Mouse (Mus musculus): ENCODE measurements at regions not wholly inside any gene's neighbourhood (a gene's known extent, or its start where the extent isn't known, plus 50 kb on each side); places are given as distances from the start of the nearest gene placed in this dataset.

GRCm38 (mm10) chr16:95802641-95803040 lies 100.8 kb downstream of the Ets2 start:
- no peaks in the 10 kb centered on the region for H3K4me1 ChIP-seq (replicated peaks; ENCODE audit: control insufficient read depth, insufficient read depth, low read length)
- H3K4me2 ChIP-seq (replicated peaks; ENCODE audit: low read depth) = no peak overlapping the region
- no peak for TF ChIP-seq CTCF (IDR thresholded peaks at IDR 0.05; ENCODE audit: low read depth)
- no peak overlapping the region for H3K27ac ChIP-seq (ENCODE audit: low read depth, low read length)
- no peak overlapping the region for H3K9ac ChIP-seq (ENCODE audit: low read depth, low read length)
- no peaks in the 10 kb centered on the region for H3K27me3 ChIP-seq (replicated peaks; ENCODE audit: control insufficient read depth, insufficient read depth, low read length)
- no peak overlapping the region for H3K4me3 ChIP-seq (ENCODE audit: low read depth, low read length)
- no peaks in the 10 kb centered on the region for H3K9me3 ChIP-seq (ENCODE audit: control insufficient read depth)
- no peaks in the 10 kb centered on the region for H3K36me3 ChIP-seq (ENCODE audit: control insufficient read depth, insufficient read depth)
- no peak for ATAC-seq

GRCm38 (mm10) chr16:95802207-95802606 lies 100.3 kb downstream of the Ets2 start:
- Histone ChIP-seq H3K9ac (ENCODE audit: low read depth, low read length) (no peak overlapping the region), H3K4me1 (replicated peaks; ENCODE audit: control insufficient read depth, insufficient read depth, low read length) (no peaks in the 10 kb centered on the region), H3K4me2 (replicated peaks; ENCODE audit: low read depth) (no peak overlapping the region), H3K27me3 (replicated peaks; ENCODE audit: control insufficient read depth, insufficient read depth, low read length) (no peaks in the 10 kb centered on the region), H3K27ac (ENCODE audit: low read depth, low read length) (no peak overlapping the region), H3K4me3 (ENCODE audit: low read depth, low read length) (no peak overlapping the region), H3K36me3 (ENCODE audit: control insufficient read depth, insufficient read depth) (no peaks in the 10 kb centered on the region), H3K9me3 (ENCODE audit: control insufficient read depth) (no peaks in the 10 kb centered on the region)
- 77% methylated on average over 4 of the region's 4 CpGs for WGBS
- no peak for ATAC-seq
- TF ChIP-seq CTCF (IDR thresholded peaks at IDR 0.05; ENCODE audit: low read depth) = no peak

GRCm38 (mm10) chr16:95800911-95801442 lies 99.1 kb downstream of the Ets2 start:
- 75% methylated on average over 7 of the region's 7 CpGs for whole genome bisulfite sequencing
- no peak overlapping the region for H3K9ac ChIP-seq (ENCODE audit: low read depth, low read length)
- no peaks in the 10 kb centered on the region for H3K4me1 ChIP-seq (replicated peaks; ENCODE audit: control insufficient read depth, insufficient read depth, low read length)
- H3K4me3 ChIP-seq (ENCODE audit: low read depth, low read length) = no peak overlapping the region
- H3K27me3 ChIP-seq (replicated peaks; ENCODE audit: control insufficient read depth, insufficient read depth, low read length) = no peaks in the 10 kb centered on the region
- H3K9me3 ChIP-seq (ENCODE audit: control insufficient read depth) = no peaks in the 10 kb centered on the region
- no peak for TF ChIP-seq CTCF (IDR thresholded peaks at IDR 0.05; ENCODE audit: low read depth)
- H3K27ac ChIP-seq (ENCODE audit: low read depth, low read length) = no peak overlapping the region
- H3K36me3 ChIP-seq (ENCODE audit: control insufficient read depth, insufficient read depth) = no peaks in the 10 kb centered on the region
- H3K4me2 ChIP-seq (replicated peaks; ENCODE audit: low read depth) = no peak overlapping the region
- no peak for ATAC-seq

- Histone ChIP-seq H3K36me3 (ENCODE audit: control insufficient read depth, insufficient read depth) (no peaks in the 10 kb centered on the region), H3K4me1 (replicated peaks; ENCODE audit: control insufficient read depth, insufficient read depth, low read length) (no peaks in the 10 kb centered on the region), H3K27me3 (replicated peaks; ENCODE audit: control insufficient read depth, insufficient read depth, low read length) (no peaks in the 10 kb centered on the region), H3K27ac (ENCODE audit: low read depth, low read length) (no peak overlapping the region), H3K4me3 (ENCODE audit: low read depth, low read length) (no peak overlapping the region), H3K4me2 (replicated peaks; ENCODE audit: low read depth) (no peak overlapping the region), H3K9ac (ENCODE audit: low read depth, low read length) (no peak overlapping the region), H3K9me3 (ENCODE audit: control insufficient read depth) (no peaks in the 10 kb centered on the region)
- no peak for ATAC-seq
- TF ChIP-seq CTCF (IDR thresholded peaks at IDR 0.05; ENCODE audit: low read depth) = no peak
- WGBS = 66% methylated on average over 9 of the region's 9 CpGs
These were observed 96.7 kb downstream of the Ets2 start for GRCm38 (mm10) chr16:95798582-95798981.

GRCm38 (mm10) chr16:95798099-95798498 lies 96.2 kb downstream of the Ets2 start:
- Histone ChIP-seq H3K4me1 (replicated peaks; ENCODE audit: control insufficient read depth, insufficient read depth, low read length) (no peaks in the 10 kb centered on the region), H3K4me2 (replicated peaks; ENCODE audit: low read depth) (no peak overlapping the region), H3K4me3 (ENCODE audit: low read depth, low read length) (no peak overlapping the region), H3K9ac (ENCODE audit: low read depth, low read length) (no peak overlapping the region), H3K27me3 (replicated peaks; ENCODE audit: control insufficient read depth, insufficient read depth, low read length) (no peaks in the 10 kb centered on the region), H3K36me3 (ENCODE audit: control insufficient read depth, insufficient read depth) (no peaks in the 10 kb centered on the region), H3K9me3 (ENCODE audit: control insufficient read depth) (no peaks in the 10 kb centered on the region), H3K27ac (ENCODE audit: low read depth, low read length) (no peak overlapping the region)
- TF ChIP-seq CTCF (IDR thresholded peaks at IDR 0.05; ENCODE audit: low read depth) = no peak
- no peak for ATAC-seq
- WGBS = 78% methylated on average over 11 of the region's 11 CpGs

- no peak for ATAC-seq
- Histone ChIP-seq H3K4me1 (replicated peaks; ENCODE audit: control insufficient read depth, insufficient read depth, low read length) (no peaks in the 10 kb centered on the region), H3K27ac (ENCODE audit: low read depth, low read length) (no peak overlapping the region), H3K27me3 (replicated peaks; ENCODE audit: control insufficient read depth, insufficient read depth, low read length) (no peaks in the 10 kb centered on the region), H3K9me3 (ENCODE audit: control insufficient read depth) (no peaks in the 10 kb centered on the region), H3K36me3 (ENCODE audit: control insufficient read depth, insufficient read depth) (no peaks in the 10 kb centered on the region), H3K9ac (ENCODE audit: low read depth, low read length) (no peak overlapping the region), H3K4me2 (replicated peaks; ENCODE audit: low read depth) (no peak overlapping the region), H3K4me3 (ENCODE audit: low read depth, low read length) (no peak overlapping the region)
- WGBS = 80% methylated on average over 2 of the region's 2 CpGs
- no peak for TF ChIP-seq CTCF (IDR thresholded peaks at IDR 0.05; ENCODE audit: low read depth)
These were observed 95.3 kb downstream of the Ets2 start for GRCm38 (mm10) chr16:95797141-95797540.

GRCm38 (mm10) chr16:95794876-95795275 lies 93.0 kb downstream of the Ets2 start:
- H3K9me3 ChIP-seq (ENCODE audit: control insufficient read depth) = no peaks in the 10 kb centered on the region
- TF ChIP-seq CTCF (IDR thresholded peaks at IDR 0.05; ENCODE audit: low read depth) = no peak
- no peak overlapping the region; the same call in 1 of the 2 replicates for H3K4me2 ChIP-seq (replicated peaks; ENCODE audit: low read depth)
- no peak for ATAC-seq
- no peaks in the 10 kb centered on the region for H3K27me3 ChIP-seq (replicated peaks; ENCODE audit: control insufficient read depth, insufficient read depth, low read length)
- no peaks in the 10 kb centered on the region for H3K4me1 ChIP-seq (replicated peaks; ENCODE audit: control insufficient read depth, insufficient read depth, low read length)
- no peak overlapping the region for H3K27ac ChIP-seq (ENCODE audit: low read depth, low read length)
- WGBS = 79% methylated on average over 8 of the region's 8 CpGs
- H3K4me3 ChIP-seq (ENCODE audit: low read depth, low read length) = no peak overlapping the region
- H3K9ac ChIP-seq (ENCODE audit: low read depth, low read length) = no peak overlapping the region
- no peaks in the 10 kb centered on the region for H3K36me3 ChIP-seq (ENCODE audit: control insufficient read depth, insufficient read depth)

All from intestine, postnatal 0 days (tissue).